Mouse (Mus musculus): ENCODE data around the gene Rbm15. TPM values are rescaled to one million over a fixed set of nuclear protein-coding genes. Genes with fewer than 3 reads are reported as not detected.

Gene Rbm15
- 10 to 100 TPM; 24.3 to 24.6 TPM for total RNA-seq (2021)

- intact Hi-C loops (cut with DNase I), result no loop called here
- DNase-seq, result peak; percentile 95
These were observed at the start of gene Rbm15 for GRCm38 (mm10) chr3:107333381-107334201. Gene Rbm15 (minus strand): TSS chr3:107333673.

DNA sequence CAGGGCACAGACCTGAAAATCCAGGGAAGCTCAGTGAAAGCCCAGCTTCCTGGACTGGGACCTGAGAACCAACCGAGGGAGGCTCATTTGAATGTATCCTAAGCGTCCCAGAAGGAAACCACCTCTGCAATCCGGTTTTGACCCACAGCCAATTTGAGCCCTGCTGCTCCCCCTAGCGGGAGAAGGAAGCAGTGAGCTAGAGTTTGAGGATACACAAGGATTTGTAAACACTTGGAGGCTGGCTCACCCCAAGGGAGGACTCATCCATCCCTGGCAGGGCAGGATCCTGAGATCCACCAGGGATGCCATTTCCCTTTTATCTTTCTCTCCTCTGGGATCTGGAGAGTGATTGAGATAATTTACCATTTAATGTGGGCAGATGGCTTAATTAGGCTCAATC is 45.9 kb upstream of the Rbm15 start:
- DNase-seq, result peak; percentile 65
- intact Hi-C loops (cut with DNase I), result no loop called here

DNA sequence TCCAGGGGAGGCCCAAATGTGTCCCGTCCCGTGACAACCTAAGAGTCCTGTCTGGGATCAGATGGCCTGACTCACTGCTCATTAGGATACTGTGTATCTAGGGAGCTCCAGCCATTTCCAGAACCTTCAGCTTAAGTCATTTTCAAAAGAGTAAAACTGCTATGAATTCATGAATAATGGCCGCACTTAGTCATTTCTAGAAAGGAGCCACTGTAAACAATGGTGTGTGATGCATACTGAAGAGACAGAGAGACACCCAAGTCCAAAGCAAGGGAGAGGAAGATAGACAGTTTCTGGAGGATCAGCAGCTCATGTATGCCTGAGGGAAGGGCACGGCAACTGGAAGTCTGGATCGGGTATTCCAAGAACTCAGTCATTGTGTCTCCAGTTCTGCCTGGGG is 45.2 kb upstream of the Rbm15 start:
- intact Hi-C loops (cut with DNase I), result no loop called here
- DNase-seq, result no peak

- intact Hi-C loops (cut with DNase I), result no loop called here
- DNase-seq, result no peak
These were observed 41.6 kb upstream of the Rbm15 start for GRCm38 (mm10) chr3:107374948-107375664.

DNA sequence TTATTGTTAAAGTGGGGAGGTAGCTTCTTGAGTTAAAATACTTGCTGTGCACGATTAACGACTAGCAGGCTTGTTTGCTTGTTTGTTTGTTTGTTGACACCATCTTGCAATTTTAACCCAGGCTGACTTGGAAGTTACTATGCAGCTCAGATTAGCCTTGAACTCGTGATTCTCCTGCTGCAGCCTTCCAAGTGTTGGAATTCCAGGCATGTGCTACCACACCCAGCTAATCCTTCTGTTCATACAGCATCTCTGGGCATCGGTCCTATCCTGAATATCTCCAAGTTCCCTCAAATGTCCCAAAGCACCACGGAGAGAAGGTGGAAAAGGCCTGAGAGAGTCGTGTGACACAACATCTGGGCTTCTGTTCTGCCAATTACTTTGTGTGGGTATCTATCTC is 35.7 kb upstream of the Rbm15 start:
- no peak for DNase-seq
- intact Hi-C loops (cut with DNase I), result no loop called here

DNA sequence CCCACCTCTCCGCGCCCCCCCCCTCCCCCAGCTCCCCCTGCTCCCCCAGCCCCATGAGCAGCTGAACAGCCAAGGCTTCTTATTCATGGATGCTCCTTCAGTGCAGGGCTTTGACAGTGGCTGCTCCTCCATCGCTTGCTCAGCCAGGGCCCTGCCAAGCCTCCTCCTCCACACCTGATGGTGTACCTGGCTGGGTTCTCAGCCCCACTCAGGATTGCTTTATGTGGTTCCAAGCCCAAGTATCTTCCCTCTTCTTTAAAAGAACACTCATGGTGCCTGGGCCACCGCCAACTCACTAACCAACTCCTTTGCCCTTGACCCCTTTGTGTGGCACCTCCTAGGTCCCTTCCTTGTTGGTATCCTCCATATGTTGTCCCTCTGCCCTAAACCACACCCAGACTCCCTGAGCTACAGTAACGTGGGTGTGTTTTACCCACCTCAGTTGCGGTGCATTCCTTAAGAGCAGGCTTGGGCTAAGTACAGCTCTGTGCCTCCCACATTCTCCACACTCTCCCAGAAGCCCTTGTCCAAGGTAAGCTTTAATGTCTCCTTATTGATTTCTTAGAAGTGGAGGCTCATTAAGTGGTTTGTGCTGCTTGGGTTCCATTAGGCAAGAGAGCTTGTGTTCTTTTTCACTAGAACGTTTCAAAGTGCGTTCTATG is 34.6 kb upstream of the Rbm15 start:
- intact Hi-C loops (cut with DNase I), result no loop called here
- DNase-seq, result no peak

GRCm38 (mm10) chr3:107365341-107365740 is 31.9 kb upstream of the Rbm15 start:
- no peak for DNase-seq

DNA sequence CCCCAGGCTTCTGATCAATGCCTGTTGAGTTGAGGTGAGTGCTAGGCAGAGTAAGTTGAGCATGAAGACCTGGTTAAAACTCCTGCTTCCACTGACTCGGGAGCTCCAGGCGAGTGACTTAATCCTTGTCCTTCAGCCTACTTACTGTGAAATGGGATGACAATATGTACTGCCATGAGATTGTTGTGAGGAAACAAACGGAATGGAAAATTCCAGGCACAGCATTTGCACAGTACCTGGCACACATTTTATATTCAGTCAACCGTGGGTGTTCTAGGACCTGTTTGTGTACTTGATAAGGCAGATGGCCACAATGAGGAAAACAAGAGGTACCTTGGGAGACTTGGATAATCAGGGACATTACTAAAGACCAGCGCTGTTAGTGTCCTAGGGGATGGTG is 29.9 kb upstream of the Rbm15 start:
- DNase-seq, result no peak
- intact Hi-C loops (cut with DNase I), result no loop called here

More at GRCm38 (mm10) chr3:107365341-107365740, 31.9 kb upstream of the Rbm15 start:
- intact Hi-C loops (cut with DNase I), result no loop called here

DNA sequence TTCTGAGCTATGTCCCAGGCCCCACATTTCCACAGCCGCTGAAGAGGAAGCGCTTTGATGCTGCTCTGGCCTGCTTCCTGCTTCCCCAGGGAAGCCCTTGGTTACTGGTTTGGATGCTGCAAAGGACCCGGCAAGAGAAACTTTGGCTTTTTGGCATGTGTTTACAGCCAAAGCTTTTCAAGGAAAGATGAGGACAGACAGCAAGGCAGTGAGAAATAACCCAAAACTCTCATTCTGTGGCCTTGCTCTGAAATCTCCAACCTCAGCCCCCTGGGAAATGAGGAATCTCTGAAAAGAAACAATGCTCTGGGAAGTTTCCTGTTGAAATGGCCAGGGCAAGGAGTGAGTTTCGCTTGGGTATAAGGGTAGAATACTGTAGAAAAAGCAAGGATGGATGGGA is 26.9 kb upstream of the Rbm15 start:
- no peak for DNase-seq
- intact Hi-C loops (cut with DNase I), result no loop called here

DNA sequence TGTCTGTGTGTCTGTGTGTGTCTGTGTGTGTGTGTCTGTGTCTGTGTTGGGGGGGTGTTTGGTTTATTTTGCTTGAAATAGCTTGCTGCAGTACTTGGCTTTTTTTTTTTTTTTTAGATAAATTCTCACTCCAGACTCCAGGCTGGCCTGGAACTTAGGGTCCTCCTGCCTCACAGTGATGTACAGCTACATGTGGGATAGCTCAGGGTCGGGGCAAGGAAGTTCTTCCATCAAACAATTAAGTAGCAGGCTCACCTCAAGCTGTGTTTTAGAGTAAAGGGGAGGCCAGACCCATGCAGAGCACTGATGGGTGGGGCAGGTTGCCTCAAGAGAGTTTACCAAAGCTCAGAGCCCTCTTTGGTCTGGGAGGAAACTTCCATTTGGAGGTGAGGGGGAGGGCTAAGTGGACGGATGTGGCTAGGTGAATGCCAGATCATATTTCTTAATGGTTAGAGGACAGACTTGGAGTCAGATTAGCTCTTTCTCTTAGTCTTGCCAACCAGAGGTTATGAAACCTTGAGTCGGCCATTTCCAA is 24.3 kb upstream of the Rbm15 start:
- intact Hi-C loops (cut with DNase I), result loop anchor here (2.0 kb wide), 1 partner anchor 103 kb away; no protein-coding TSS in a partner anchor

GRCm38 (mm10) chr3:107356964-107357441 is 23.5 kb upstream of the Rbm15 start:
- DNase-seq, result peak; percentile 83
- intact Hi-C loops (cut with DNase I), result loop anchor here (2.0 kb wide), 1 partner anchor 104 kb away; no protein-coding TSS in a partner anchor

More for the DNA sequence above, 24.3 kb upstream of the Rbm15 start:
- no peak for DNase-seq

DNA sequence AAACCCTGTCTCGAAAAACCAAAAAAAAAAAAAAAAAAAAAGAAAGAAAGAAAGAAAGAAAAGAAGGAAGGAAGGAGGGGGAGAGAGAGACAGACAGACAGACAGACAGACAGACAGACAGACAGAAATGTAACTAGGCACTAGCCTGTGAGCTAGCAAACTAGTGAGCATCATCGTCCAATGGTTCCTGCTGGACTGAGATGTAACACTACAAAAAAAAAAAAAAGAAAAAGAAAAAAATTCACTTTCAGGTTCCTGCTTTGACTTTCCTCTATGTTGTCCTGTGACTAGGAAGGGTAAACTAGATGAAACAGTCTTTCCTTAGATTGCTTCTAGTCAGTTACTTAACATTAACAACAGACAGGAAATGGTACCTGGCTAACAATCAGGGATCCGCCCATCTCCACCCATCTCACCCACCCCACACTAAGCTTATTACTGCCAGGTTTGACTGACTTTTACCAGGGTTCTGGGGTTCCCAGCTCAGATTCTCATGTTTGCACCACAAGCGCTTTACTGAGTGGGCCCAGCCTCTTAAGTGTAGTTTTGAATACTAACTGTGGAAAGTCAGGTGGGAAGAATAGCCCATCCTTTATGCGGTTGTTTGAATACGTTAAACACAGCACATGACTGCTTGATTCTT is 22.3 kb upstream of the Rbm15 start:
- intact Hi-C loops (cut with DNase I), result loop anchor here (2.0 kb wide), 1 partner anchor 105 kb away; no protein-coding TSS in a partner anchor

GRCm38 (mm10) chr3:107351706-107352105 is 18.2 kb upstream of the Rbm15 start:
- intact Hi-C loops (cut with DNase I), result no loop called here
- no peak for DNase-seq

More for the DNA sequence above, 22.3 kb upstream of the Rbm15 start:
- DNase-seq, result no peak

GRCm38 (mm10) chr3:107349006-107349405 is 15.5 kb upstream of the Rbm15 start:
- DNase-seq, result peak; percentile 72
- intact Hi-C loops (cut with DNase I), result no loop called here

DNA sequence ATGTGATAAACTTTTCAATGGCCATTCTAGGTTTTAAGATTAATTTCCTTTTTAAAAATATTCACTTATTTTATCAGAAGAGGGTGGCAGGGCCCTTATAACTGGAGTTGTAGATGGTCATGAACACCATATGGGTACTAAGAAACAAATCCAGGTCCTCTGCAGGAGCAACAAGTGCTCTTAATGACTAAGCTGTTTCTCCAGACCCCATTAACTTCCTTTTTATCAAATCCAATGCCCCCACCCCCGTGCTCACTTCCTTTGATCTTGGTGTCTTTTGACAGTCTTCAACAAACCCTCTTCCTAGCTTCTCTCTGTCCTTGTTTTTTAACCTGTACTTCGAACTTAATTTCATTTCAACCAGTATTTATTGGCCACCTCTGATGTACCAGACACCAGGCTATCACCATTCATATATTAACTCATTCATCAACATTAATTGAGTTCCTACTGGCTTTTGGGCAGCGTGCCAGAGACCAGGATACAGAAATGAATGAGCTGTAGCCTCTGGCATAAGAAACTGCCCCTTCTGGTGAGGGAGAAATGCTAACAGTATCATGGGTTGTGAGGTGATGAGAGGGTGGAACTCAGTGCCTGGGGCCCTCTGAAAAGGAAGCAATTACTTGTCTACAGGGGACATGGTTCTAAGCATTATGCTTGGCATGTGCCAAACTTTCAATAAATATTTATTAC is 11.7 kb upstream of the Rbm15 start:
- DNase-seq, result peak; percentile 60
- intact Hi-C loops (cut with DNase I), result no loop called here

GRCm38 (mm10) chr3:107343971-107344370 is 10.5 kb upstream of the Rbm15 start:
- intact Hi-C loops (cut with DNase I), result no loop called here

DNA sequence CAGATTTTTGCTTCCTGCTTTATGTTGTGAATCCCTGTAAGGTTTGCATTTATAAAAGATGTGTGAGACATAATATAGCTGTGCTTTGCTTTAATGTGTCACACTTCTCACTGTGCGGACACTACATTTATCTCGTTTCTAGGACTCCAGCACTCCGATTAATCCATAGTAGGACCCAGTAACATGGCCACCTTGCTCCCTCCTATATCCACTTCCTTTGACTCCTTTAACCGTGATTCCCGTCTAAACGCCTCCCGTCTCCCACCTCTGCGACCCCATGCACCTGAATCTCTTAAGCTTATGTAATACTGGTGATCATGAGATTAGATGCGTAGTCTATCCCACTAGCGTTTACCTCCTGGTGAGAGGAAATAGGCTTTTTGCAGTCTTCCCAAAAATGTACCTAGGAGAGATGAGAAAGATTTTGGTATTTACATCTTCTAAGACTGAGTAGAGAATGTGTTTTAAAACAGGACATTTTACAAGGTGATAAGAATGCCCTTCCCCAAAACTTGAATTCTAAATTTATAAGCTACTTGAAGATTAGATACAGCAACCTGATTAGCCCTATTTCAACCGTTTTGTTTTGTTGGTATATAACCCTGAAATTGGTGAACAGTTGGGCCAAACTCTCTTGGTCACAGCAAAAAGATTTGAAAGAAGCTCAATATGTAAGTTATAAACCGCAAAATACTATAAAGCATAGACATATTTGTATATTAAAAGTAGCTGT is 895 bp upstream of the Rbm15 start:
- intact Hi-C loops (cut with DNase I), result no loop called here
- DNase-seq, result no peak

More at GRCm38 (mm10) chr3:107343971-107344370, 10.5 kb upstream of the Rbm15 start:
- DNase-seq, result no peak

GRCm38 (mm10) chr3:107332960-107333380 is 503 bp downstream of the Rbm15 start:
- DNase-seq, result peak; percentile 97
- intact Hi-C loops (cut with DNase I), result no loop called here

Measured in left cerebral cortex, postnatal 4 days (tissue).